Mouse (Mus musculus) stomach, postnatal 0 days (tissue): ENCODE data around the gene Dqx1. TPM values are rescaled to one million over a fixed set of nuclear protein-coding genes. Genes with fewer than 3 reads are reported as not detected.

Experiments
- ATAC-seq: fragments of 200-750 bp; cut with Nextera tagmentation; 2 replicates; pipeline ENCODE4 v1.8.0; 2017; ENCODE audit not compliant: low FRiP score, low TSS enrichment
- DNase-seq: peaks from one replicate; pipeline ENCODE4 v3.0.0-alpha.2; 2016; ENCODE audit warnings: low spot score
- H3K27ac ChIP-seq: fragments of 300-500 bp; sonication (generic); replicated peaks from 2 replicates; pipeline ENCODE4 v1.5.1; 2014; ENCODE audit warnings: mild to moderate bottlenecking, control low read depth
- H3K27me3 ChIP-seq: fragments of 300-500 bp; sonication (generic); 2 replicates; pipeline ENCODE4 v1.6.1; 2014; ENCODE audit warnings: low read length; ENCODE audit not compliant: control insufficient read depth, insufficient read depth
- H3K36me3 ChIP-seq: fragments of 300-500 bp; sonication (generic); 2 replicates; pipeline ENCODE4 v1.6.1; 2014; ENCODE audit warnings: low read length, mixed read lengths; ENCODE audit not compliant: control insufficient read depth, insufficient read depth
- H3K4me1 ChIP-seq: fragments of 300-500 bp; sonication (generic); replicated peaks from 2 replicates; pipeline ENCODE4 v1.6.1; 2014; ENCODE audit warnings: antibody characterized with exemption; ENCODE audit not compliant: control insufficient read depth, insufficient read depth
- H3K4me2 ChIP-seq: fragments of 300-500 bp; sonication (generic); replicated peaks from 2 replicates; pipeline ENCODE4 v1.6.1; 2014; ENCODE audit warnings: low read depth, mild to moderate bottlenecking, control low read depth, moderate library complexity
- H3K4me3 ChIP-seq: fragments of 300-500 bp; sonication (generic); 2 replicates; pipeline ENCODE4 v1.5.1; 2014; ENCODE audit warnings: low read depth, low read length, control low read depth
- H3K9ac ChIP-seq: fragments of 300-500 bp; sonication (generic); 2 replicates; pipeline ENCODE4 v1.6.1; 2014; ENCODE audit warnings: mild to moderate bottlenecking, low read length, control low read depth, mixed read lengths
- H3K9me3 ChIP-seq: fragments of 300-500 bp; sonication (generic); 2 replicates; pipeline ENCODE4 v1.6.1; 2016; ENCODE audit warnings: low read length; ENCODE audit not compliant: control insufficient read depth
- CTCF ChIP-seq: IDR thresholded peaks from 2 replicates; pipeline ENCODE4 v1.5.1; 2016; ENCODE audit warnings: antibody characterized with exemption, low read depth, mild to moderate bottlenecking, moderate library complexity
- EP300 ChIP-seq: optimal IDR thresholded peaks from 2 replicates; pipeline ENCODE3; 2016; ENCODE audit warnings: antibody characterized with exemption
- WGBS: fragments of 180-500 bp; shearing (Covaris S2); extraction: QIAGEN DNeasy Blood & Tissue Kit; methylation state at CpG from one replicate; pipeline ENCODE4 v1.1.7; 2014; 5-methylcytosine and 5-hydroxymethylcytosine counted together
- polyA plus RNA-seq: library from polyadenylated mRNA; unstranded; fragments of >200 nt; fragmentation: Nextera tagmentation; extraction: Ambion mirVana; gene quantifications from 2 replicates; pipeline ENCODE4 v1.2.1, GENCODE M21; 2015

Dqx1 gene
- 5.4 and 5.8 TPM in 2 replicates for polyA plus RNA-seq

- Histone ChIP-seq H3K4me3 (peak within 1 kb of the TSS; percentile 10; the same call in 1 of the 2 replicates), H3K9ac (0 out of 2 replicates have a peak within 1 kb of the TSS, but pooled peaks have one; percentile 27), H3K36me3 (peaks cover 11% of the 10 kb centered on the region), H3K27ac (peak within 1 kb of the TSS; percentile 53), H3K4me1 (no peaks in the 10 kb centered on the region; the same call in 1 of the 2 replicates), H3K9me3 (no peaks in the 10 kb centered on the region), H3K27me3 (no peaks in the 10 kb centered on the region), H3K4me2 (peak within 1 kb of the TSS; percentile 43)
- ATAC-seq = peak; percentile 85
- peak; percentile 91 for DNase-seq
- WGBS = 29% methylated on average over 3 of the region's 3 CpGs
- TF ChIP-seq EP300 (no peak), CTCF (no peak)
Measured at GRCm38 (mm10) chr6:83057790-83058189, at the start of gene Dqx1. Gene Dqx1, plus strand, starts transcription at chr6:83057844.

DNA sequence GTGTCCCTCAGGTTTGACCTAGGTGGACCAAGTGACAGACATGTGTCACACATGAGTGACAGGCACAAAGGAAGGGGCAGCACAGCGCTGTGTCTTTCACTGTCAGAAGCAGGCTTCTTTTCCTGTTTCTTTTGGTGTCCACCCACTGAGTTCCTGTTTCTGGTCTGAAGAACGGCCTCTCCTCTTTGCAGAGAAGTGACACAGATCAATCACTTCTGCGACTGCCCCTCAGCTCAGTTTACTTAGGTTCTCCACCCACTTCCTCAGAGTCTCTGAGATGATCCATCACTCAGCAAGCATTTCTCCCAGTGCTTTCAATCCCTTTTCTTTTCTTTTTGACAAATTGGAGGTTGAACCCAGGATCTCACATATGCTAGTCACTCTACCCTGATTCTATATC lies 49.0 kb upstream of the Dqx1 start:
- WGBS = 35% methylated on average over 3 of the region's 3 CpGs
- Histone ChIP-seq H3K4me3 (no peak overlapping the region), H3K27ac (no peak overlapping the region), H3K36me3 (no peaks in the 10 kb centered on the region), H3K4me2 (no peak overlapping the region), H3K9ac (no peak overlapping the region), H3K27me3 (no peaks in the 10 kb centered on the region), H3K4me1 (no peaks in the 10 kb centered on the region), H3K9me3 (no peaks in the 10 kb centered on the region)
- TF ChIP-seq EP300 (no peak), CTCF (no peak)
- ATAC-seq = no peak
- DNase-seq = no peak

DNA sequence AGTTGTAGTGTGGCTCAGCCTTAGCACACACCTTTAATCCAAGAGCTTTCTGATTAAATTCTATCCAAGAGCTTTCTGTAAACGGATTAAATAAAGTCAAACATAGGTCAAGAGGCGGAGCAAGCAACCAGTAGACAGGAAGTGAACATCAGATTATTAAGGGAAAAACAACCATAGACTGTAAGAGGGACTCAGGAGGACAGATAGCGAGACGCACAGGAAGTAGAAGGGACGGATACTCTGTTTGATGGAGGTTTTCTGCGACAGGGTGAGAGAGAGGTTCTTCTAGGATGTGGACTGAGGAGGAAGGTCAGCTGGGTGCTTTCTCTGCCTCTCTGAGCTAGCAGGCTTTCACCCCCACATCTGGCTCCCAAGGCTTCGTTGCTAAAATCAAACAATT lies 47.6 kb upstream of the Dqx1 start:
- Histone ChIP-seq H3K4me3 (no peak overlapping the region), H3K27me3 (no peaks in the 10 kb centered on the region), H3K27ac (0 out of 2 replicates have a peak overlapping the region, but pooled peaks have one; percentile 24), H3K9ac (no peak overlapping the region), H3K9me3 (no peaks in the 10 kb centered on the region), H3K4me1 (no peaks in the 10 kb centered on the region), H3K36me3 (no peaks in the 10 kb centered on the region), H3K4me2 (no peak overlapping the region)
- TF ChIP-seq EP300 (no peak), CTCF (no peak)
- ATAC-seq = no peak
- WGBS = 32% methylated on average over 7 of the region's 7 CpGs
- DNase-seq = no peak

GRCm38 (mm10) chr6:83011255-83011654 lies 46.4 kb upstream of the Dqx1 start:
- Histone ChIP-seq H3K9me3 (no peaks in the 10 kb centered on the region), H3K9ac (no peak overlapping the region), H3K4me2 (no peak overlapping the region), H3K4me1 (no peaks in the 10 kb centered on the region), H3K27me3 (no peaks in the 10 kb centered on the region), H3K27ac (no peak overlapping the region), H3K4me3 (no peak overlapping the region), H3K36me3 (no peaks in the 10 kb centered on the region)
- 64% methylated on average over 7 of the region's 7 CpGs for WGBS
- no peak for TF ChIP-seq CTCF
- no peak for TF ChIP-seq EP300
- DNase-seq (no peak), ATAC-seq (no peak)

- H3K4me3 ChIP-seq = no peak overlapping the region
- H3K9me3 ChIP-seq = no peaks in the 10 kb centered on the region
- H3K27ac ChIP-seq = no peak overlapping the region
- ATAC-seq (no peak), DNase-seq (no peak)
- TF ChIP-seq EP300 (no peak), CTCF (no peak)
- no peaks in the 10 kb centered on the region for H3K27me3 ChIP-seq
- H3K4me1 ChIP-seq = no peaks in the 10 kb centered on the region
- no peak overlapping the region for H3K4me2 ChIP-seq
- WGBS = 52% methylated on average over 6 of the region's 6 CpGs
- no peaks in the 10 kb centered on the region for H3K36me3 ChIP-seq
- H3K9ac ChIP-seq = no peak overlapping the region
Measured at GRCm38 (mm10) chr6:83011756-83012155, 45.9 kb upstream of the Dqx1 start.

- no peaks in the 10 kb centered on the region for H3K9me3 ChIP-seq
- TF ChIP-seq EP300 (no peak), CTCF (no peak)
- WGBS = 65% methylated on average over 5 of the region's 5 CpGs
Measured at GRCm38 (mm10) chr6:83013444-83013843, 44.2 kb upstream of the Dqx1 start.

More at GRCm38 (mm10) chr6:83013444-83013843, 44.2 kb upstream of the Dqx1 start:
- no peaks in the 10 kb centered on the region for H3K4me1 ChIP-seq
- no peak overlapping the region for H3K4me2 ChIP-seq
- no peaks in the 10 kb centered on the region for H3K36me3 ChIP-seq
- no peak for ATAC-seq
- no peaks in the 10 kb centered on the region for H3K27me3 ChIP-seq
- no peak overlapping the region for H3K27ac ChIP-seq
- H3K4me3 ChIP-seq = no peak overlapping the region
- DNase-seq = no peak
- H3K9ac ChIP-seq = no peak overlapping the region
